Mouse (Mus musculus): ENCODE measurements around the gene Ing2. TPM values are rescaled to one million over a fixed set of nuclear protein-coding genes. Genes with fewer than 3 reads are reported as not detected.

Ing2 gene
- total and polyA plus RNA-seq, 3 experiments, result 7.2 to 22.0 (median 16.8) TPM

DNA sequence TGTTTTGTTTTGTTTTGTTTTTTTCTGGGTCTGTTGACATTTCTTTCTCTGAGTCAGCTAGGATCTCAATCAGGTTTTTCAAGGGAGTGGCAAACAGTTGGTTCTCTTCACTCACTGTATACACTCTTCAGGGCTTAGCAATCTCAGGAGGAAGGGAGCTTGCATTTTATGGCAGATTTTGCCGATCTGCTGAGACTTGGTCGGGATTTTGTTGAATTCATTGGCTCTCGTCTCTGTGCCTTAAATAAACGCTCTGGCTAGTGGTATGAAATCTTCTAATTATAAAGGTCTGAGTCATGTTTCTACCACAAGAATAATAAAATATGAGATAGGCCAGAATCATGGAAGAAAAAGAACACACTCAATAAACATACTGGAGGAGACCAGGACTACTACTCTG is 46.3 kb upstream of the Ing2 start:
- H3K4me2 ChIP-seq (ENCODE audit: insufficient read depth, low read depth, poor library complexity, severe bottlenecking), result no peak overlapping the region
- no peak overlapping the region for H3K9ac ChIP-seq (ENCODE audit: insufficient read depth, low read depth)
- DNase-seq (ENCODE audit: extremely low read depth), result no peak
- no peaks in the 10 kb centered on the region for H3K36me3 ChIP-seq (replicated peaks in 1 of 2; ENCODE audit: control insufficient read depth in 1 of 2, insufficient read depth in 1 of 2, low read length in 1 of 2)
- H3K4me1 ChIP-seq (ENCODE audit: control insufficient read depth in 1 of 2, insufficient read depth in 2 of 2), result no peaks in the 10 kb centered on the region; a peak in 1 of 4 replicates
- H3K27me3 ChIP-seq (replicated peaks), result no peaks in the 10 kb centered on the region
- H3K4me3 ChIP-seq (replicated peaks in 1 of 3; ENCODE audit: low read depth in 2 of 3, low read length in 2 of 3, poor library complexity in 1 of 3), result no peak overlapping the region
- no peak for TF ChIP-seq KAT2A (IDR thresholded peaks at IDR 0.05; ENCODE audit: insufficient replicate concordance, low read length)
- TF ChIP-seq CHD1 (IDR thresholded peaks at IDR 0.05; ENCODE audit: low read depth, low read length), result no peak
- TF ChIP-seq EP300 (IDR thresholded peaks at IDR 0.05; ENCODE audit: low read length), result no peak
- TF ChIP-seq ELF1 (IDR thresholded peaks at IDR 0.05; ENCODE audit: low read depth, low read length), result no peak
- in situ Hi-C loops (cut with MboI; ENCODE audit: low pct_ligation_motif_present, low pct_unique_long_range_greater_than_20kb, low sequenced_read_pairs) (no loop called here), dilution Hi-C loops (cut with MboI; ENCODE audit: extremely low pct_ligation_motif_present, extremely low pct_unique_long_range_greater_than_20kb, low sequenced_read_pairs) (no loop called here)
- H3K27ac ChIP-seq (ENCODE audit: insufficient read depth, low read depth), result no peak overlapping the region
- H3K9me3 ChIP-seq (replicated peaks; ENCODE audit: low read length), result peaks cover 2% of the 10 kb centered on the region
- H3K79me2 ChIP-seq (replicated peaks; ENCODE audit: control insufficient read depth, extremely low read depth, insufficient read depth, poor library complexity, severe bottlenecking), result no peaks in the 10 kb centered on the region

DNA sequence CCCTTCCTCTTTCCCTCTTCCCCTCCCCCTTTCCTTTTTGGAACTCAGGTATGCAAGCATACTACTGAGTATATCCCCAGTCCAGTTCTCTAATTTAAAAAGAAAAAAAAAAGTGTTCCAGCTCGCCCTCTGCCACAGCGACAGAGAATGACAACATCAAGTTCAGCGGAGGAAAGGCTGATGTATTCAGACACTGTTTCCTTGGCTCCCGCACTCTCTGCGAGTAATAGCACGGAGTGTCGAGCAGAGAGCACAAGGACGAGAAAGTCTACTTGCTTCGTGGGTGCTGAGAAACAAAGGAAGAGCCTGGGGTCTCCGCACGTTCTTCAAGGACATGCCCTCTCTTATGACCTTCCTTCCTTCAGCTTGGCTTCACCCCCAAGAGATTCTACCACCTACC is 43.3 kb upstream of the Ing2 start:
- no peaks in the 10 kb centered on the region for H3K36me3 ChIP-seq (replicated peaks in 1 of 2; ENCODE audit: control insufficient read depth in 1 of 2, insufficient read depth in 1 of 2, low read length in 1 of 2)
- in situ Hi-C loops (cut with MboI; ENCODE audit: low pct_ligation_motif_present, low pct_unique_long_range_greater_than_20kb, low sequenced_read_pairs) (no loop called here), dilution Hi-C loops (cut with MboI; ENCODE audit: extremely low pct_ligation_motif_present, extremely low pct_unique_long_range_greater_than_20kb, low sequenced_read_pairs) (no loop called here)
- no peaks in the 10 kb centered on the region for H3K79me2 ChIP-seq (replicated peaks; ENCODE audit: control insufficient read depth, extremely low read depth, insufficient read depth, poor library complexity, severe bottlenecking)
- H3K9ac ChIP-seq (ENCODE audit: insufficient read depth, low read depth), result no peak overlapping the region
- no peaks in the 10 kb centered on the region for H3K9me3 ChIP-seq (replicated peaks; ENCODE audit: low read length)
- no peak overlapping the region for H3K4me2 ChIP-seq (ENCODE audit: insufficient read depth, low read depth, poor library complexity, severe bottlenecking)
- peaks cover 0 to 7% of the 10 kb centered on the region in 2 experiments; a peak in 2 of 4 replicates for H3K4me1 ChIP-seq (ENCODE audit: control insufficient read depth in 1 of 2, insufficient read depth in 2 of 2)
- TF ChIP-seq CTCF (conservative IDR thresholded peaks at IDR 0.05 in 1 of 2, IDR thresholded peaks at IDR 0.05 in 1 of 2; ENCODE audit: low read depth in 2 of 2, low read length in 2 of 2) (peak in 1 of 2 experiments; percentile 27; a peak in 2 of 4 replicates), ZNF384 (IDR thresholded peaks at IDR 0.05; ENCODE audit: low read depth, low read length) (peak; percentile 76), HCFC1 (IDR thresholded peaks at IDR 0.05; ENCODE audit: low read depth, low read length) (no peak)
- H3K27ac ChIP-seq (ENCODE audit: insufficient read depth, low read depth), result no peak overlapping the region
- no peak for DNase-seq (ENCODE audit: extremely low read depth)
- H3K27me3 ChIP-seq (replicated peaks), result no peaks in the 10 kb centered on the region
- H3K4me3 ChIP-seq (replicated peaks in 1 of 3; ENCODE audit: low read depth in 2 of 3, low read length in 2 of 3, poor library complexity in 1 of 3), result no peak overlapping the region

DNA sequence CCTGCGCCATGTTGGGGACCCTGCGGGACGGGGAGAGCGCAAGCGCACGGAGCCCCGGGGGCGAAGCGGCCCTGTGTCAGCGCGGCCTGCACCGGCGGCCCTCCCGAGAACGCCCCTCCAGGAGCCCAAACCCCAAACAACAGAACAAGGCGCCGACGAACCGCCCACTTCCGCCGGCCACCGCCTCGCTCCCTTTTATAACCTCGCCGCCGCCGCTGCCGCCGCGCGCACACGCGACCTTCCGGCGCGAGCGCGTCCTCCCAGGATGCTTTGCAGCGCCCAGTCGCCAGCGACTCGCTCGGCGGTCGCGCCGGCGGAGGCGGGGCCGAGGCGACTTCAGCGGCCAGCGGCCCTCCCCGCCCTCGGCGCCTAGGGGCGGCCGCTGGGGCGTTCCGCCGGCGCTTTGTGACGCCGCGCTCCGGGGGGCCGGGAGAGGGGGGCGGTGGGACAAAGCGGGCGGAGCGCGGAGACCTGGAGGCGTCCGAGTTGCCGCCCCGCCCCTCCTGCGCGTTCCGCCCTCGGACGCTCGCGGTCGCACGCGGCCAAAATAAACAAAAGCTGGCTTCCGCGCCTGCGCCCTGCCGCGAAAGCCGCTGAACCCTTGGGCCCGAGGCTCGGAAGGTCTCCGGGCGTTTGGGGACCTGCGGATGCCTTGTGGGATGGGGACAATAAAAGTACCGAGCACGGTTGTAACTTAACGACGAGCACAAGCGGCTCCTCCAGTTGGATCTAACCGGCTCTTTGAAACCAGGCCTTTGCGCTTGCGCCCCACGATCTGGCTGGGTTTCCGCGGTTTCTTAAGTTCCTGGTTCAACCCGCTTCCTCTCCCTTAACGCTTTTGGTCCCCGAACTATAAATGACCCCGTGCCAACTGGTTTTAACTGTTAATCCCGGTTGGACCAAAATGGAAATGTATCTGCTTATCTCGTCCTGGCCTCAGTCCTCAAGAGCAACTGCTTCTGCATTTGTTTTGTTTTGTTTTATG is 38.7 kb upstream of the Ing2 start, which contains the start of gene Cdkn2aip:
Gene Cdkn2aip, minus strand, starts transcription at position 172 of the 985 bp plus-strand sequence.
- peak; percentile 89 for DNase-seq (ENCODE audit: extremely low read depth)
- Histone ChIP-seq H3K36me3 (replicated peaks in 1 of 2; ENCODE audit: control insufficient read depth in 1 of 2, insufficient read depth in 1 of 2, low read length in 1 of 2) (peaks cover 12 to 17% of the 10 kb centered on the region in 2 experiments), H3K9ac (ENCODE audit: insufficient read depth, low read depth) (peak within 1 kb of the TSS; percentile 78), H3K27me3 (replicated peaks) (no peaks in the 10 kb centered on the region), H3K4me2 (ENCODE audit: insufficient read depth, low read depth, poor library complexity, severe bottlenecking) (peak within 1 kb of the TSS; percentile 92), H3K4me1 (ENCODE audit: control insufficient read depth in 1 of 2, insufficient read depth in 2 of 2) (peaks cover 0 to 24% of the 10 kb centered on the region in 2 experiments; a peak in 2 of 4 replicates), H3K4me3 (replicated peaks in 1 of 3; ENCODE audit: low read depth in 2 of 3, low read length in 2 of 3, poor library complexity in 1 of 3) (peak within 1 kb of the TSS; percentile 85 to 94 (median 88)), H3K9me3 (replicated peaks; ENCODE audit: low read length) (no peaks in the 10 kb centered on the region), H3K79me2 (replicated peaks; ENCODE audit: control insufficient read depth, extremely low read depth, insufficient read depth, poor library complexity, severe bottlenecking) (peaks cover 10% of the 10 kb centered on the region), H3K27ac (ENCODE audit: insufficient read depth, low read depth) (peak within 1 kb of the TSS; percentile 70)
- in situ Hi-C loops (cut with MboI; ENCODE audit: low pct_ligation_motif_present, low pct_unique_long_range_greater_than_20kb, low sequenced_read_pairs), result loop anchor here (5.0 kb wide), 1 partner anchor 37 kb away; the partner anchor contains the start of gene Ing2
- dilution Hi-C loops (cut with MboI; ENCODE audit: extremely low pct_ligation_motif_present, extremely low pct_unique_long_range_greater_than_20kb, low sequenced_read_pairs), result no loop called here
- no peak for TF ChIP-seq RCOR1 (conservative IDR thresholded peaks at IDR 0.05; ENCODE audit: low read depth, low read length)
- peak; percentile 68 for TF ChIP-seq MAX (IDR thresholded peaks at IDR 0.05; ENCODE audit: low read length)
- peak; percentile 58 for TF ChIP-seq ZMIZ1 (IDR thresholded peaks at IDR 0.05; ENCODE audit: low read depth, low read length)
- TF ChIP-seq ZNF384 (IDR thresholded peaks at IDR 0.05; ENCODE audit: low read depth, low read length), result no peak
- TF ChIP-seq HCFC1 (IDR thresholded peaks at IDR 0.05; ENCODE audit: low read depth, low read length), result peak; percentile 69
- TF ChIP-seq MEF2A (IDR thresholded peaks at IDR 0.05; ENCODE audit: borderline replicate concordance, low read depth, low read length), result 0 out of 2 replicates have a peak, but pooled peaks have one; percentile 40
- no peak for TF ChIP-seq KAT2A (IDR thresholded peaks at IDR 0.05; ENCODE audit: insufficient replicate concordance, low read length)
- no peak for TF ChIP-seq PAX5 (IDR thresholded peaks at IDR 0.05; ENCODE audit: low read length)
- TF ChIP-seq EP300 (IDR thresholded peaks at IDR 0.05; ENCODE audit: low read length), result no peak
- TF ChIP-seq MAZ (IDR thresholded peaks at IDR 0.05; ENCODE audit: low read depth, low read length), result peak; percentile 73; the same call in 1 of the 2 replicates
- TF ChIP-seq TCF12 (IDR thresholded peaks at IDR 0.05; ENCODE audit: low read depth, low read length), result peak; percentile 46
- peak; percentile 61 for TF ChIP-seq POLR2A (IDR thresholded peaks at IDR 0.05; ENCODE audit: low read depth, low read length)
- no peak for TF ChIP-seq ZKSCAN1 (IDR thresholded peaks at IDR 0.05; ENCODE audit: borderline replicate concordance, low read depth, low read length)
- TF ChIP-seq ELF1 (IDR thresholded peaks at IDR 0.05; ENCODE audit: low read depth, low read length), result peak; percentile 83
- TF ChIP-seq NRF1 (IDR thresholded peaks at IDR 0.05; ENCODE audit: low read depth, low read length), result peak; percentile 84
- TF ChIP-seq NELFE (IDR thresholded peaks at IDR 0.05; ENCODE audit: low read depth, low read length), result peak; percentile 75
- TF ChIP-seq GABPA (IDR thresholded peaks at IDR 0.05; ENCODE audit: insufficient replicate concordance, low read depth, low read length), result no peak
- TF ChIP-seq ZC3H11A (IDR thresholded peaks at IDR 0.05; ENCODE audit: low read depth, low read length), result no peak
- peak; percentile 85 for TF ChIP-seq SIN3A (IDR thresholded peaks at IDR 0.05; ENCODE audit: low read length)
- no peak for TF ChIP-seq CHD1 (IDR thresholded peaks at IDR 0.05; ENCODE audit: low read depth, low read length)
- peak; percentile 46; the same call in 1 of the 2 replicates for TF ChIP-seq MYC (IDR thresholded peaks at IDR 0.05; ENCODE audit: low read depth, low read length)

All from CH12.LX (cell line).